Mouse (Mus musculus): Measurements from ENCODE around the gene 1700011M02Rik.
"Not testable (repeated sequence)": the region's sequence is repeated elsewhere in the genome, so short reads cannot be mapped to it uniquely, and the experiment has no call there.

1700011M02Rik gene

DNA sequence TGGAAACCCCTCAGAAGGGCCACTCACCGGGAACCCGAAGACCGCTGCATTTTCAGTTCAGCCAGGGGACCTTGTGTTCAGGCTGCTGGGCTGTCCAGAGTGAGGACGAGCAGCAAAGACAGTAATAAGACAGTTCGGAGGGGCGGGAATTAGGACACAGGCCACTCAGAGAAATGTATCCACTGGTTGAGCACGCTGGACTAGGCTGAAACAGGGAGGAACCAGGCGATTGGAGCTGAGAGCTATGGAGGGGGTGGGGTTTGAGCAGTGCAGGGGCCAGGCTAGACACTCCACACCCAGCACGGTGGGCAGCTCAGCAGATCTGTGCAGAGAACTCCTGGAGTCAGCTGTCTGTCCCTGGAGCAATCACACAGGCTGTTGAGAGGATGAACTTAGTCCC, at the start of gene 1700011M02Rik, which contains the start of gene Dmrtc1a:
TSS of gene 1700011M02Rik (plus strand) at position 319 of the 400 bp plus-strand sequence.
TSS of gene Dmrtc1a (minus strand) at position 101 of the 400 bp plus-strand sequence.
- not testable (repeated sequence) for DNase-seq (ENCODE audit: low spot score)

DNA sequence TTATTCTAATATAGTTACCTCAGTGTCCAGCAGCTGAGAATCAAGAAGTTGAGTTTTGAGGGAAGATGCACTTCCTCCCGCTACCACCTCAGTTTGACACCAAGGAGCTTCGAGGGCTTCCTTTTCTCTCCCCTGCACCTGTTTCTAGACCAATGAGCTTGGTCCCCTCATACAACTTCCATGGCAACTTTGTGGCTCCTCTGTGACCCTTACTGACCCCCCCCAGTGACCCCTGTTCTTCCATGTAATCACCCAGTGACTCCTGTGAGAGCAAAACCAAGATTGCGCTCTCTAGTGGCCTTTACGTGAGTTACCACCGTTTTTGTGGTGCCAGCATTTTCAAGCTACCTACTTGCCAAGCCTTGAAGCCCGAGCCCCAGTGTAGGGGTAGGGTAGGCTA, 40.8 kb upstream of the 1700011M02Rik start, which contains the start of gene 1700031F05Rik:
TSS of gene 1700031F05Rik (minus strand) at position 101 of the 400 bp plus-strand sequence.
- DNase-seq (ENCODE audit: low spot score), result no peak

DNA sequence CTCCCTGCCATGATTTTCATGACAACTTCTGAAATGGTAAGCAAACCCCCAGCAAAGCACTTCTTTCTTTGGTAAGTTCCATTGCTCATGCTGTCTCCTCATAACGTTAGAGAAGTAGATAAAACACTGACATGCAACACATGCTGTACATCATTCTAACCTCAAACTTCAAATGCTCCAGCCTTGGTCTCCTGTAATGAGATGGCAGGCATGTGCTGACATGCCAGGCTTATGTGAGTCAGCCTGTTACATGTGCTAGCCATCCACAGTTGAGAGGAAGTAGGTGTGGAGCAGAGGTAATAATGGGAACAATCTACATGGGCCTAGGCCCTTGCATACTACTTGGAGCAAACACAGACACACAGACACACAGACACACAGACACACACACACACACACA, 6.1 kb downstream of the 1700011M02Rik start:
- not testable (repeated sequence) for DNase-seq (ENCODE audit: low spot score)

DNA sequence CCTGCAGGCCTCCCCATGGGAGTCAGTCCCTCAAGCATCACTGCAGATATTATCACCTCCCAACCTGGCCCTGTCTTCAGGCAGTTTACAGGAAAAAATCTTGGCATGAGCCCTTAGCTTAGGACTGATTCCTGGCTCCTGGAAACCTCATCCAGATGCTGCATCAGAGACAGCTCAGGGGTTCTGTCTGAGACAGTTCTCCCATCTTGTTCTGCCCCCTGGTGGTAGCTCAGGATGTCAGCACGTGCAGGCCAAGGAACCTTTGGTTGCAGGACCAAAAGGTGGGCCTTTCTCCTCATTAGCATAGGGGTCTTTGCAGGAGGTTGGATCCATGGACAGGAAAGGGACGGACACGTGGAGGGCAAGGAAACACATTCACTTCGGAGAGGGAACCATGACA, 18.0 kb downstream of the 1700011M02Rik start:
- DNase-seq (ENCODE audit: low spot score), result peak; percentile 17

DNA sequence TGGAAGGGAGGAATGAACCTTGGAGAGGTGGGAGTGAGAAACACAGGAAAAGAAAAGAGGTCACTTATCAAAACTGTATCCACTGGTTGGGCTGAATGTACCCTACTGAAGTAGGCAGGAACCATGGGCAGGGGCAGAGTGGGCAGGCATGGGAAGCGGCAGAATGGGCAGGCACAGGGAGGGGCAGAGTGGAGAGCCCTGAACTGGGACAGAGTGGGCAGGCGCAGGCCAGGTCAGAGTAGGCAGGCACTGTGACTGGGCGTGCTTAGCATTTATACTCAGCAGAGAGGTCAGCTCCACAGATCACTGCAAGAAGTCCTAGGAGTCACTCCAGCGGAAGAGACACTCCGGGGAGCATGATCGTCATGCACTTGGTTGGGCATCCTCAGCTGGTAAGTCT, 19.4 kb downstream of the 1700011M02Rik start, which contains the start of gene 1700018G05Rik:
TSS of gene 1700018G05Rik (plus strand) at position 301 of the 400 bp plus-strand sequence.
- DNase-seq (ENCODE audit: low spot score), result not testable (repeated sequence)

DNA sequence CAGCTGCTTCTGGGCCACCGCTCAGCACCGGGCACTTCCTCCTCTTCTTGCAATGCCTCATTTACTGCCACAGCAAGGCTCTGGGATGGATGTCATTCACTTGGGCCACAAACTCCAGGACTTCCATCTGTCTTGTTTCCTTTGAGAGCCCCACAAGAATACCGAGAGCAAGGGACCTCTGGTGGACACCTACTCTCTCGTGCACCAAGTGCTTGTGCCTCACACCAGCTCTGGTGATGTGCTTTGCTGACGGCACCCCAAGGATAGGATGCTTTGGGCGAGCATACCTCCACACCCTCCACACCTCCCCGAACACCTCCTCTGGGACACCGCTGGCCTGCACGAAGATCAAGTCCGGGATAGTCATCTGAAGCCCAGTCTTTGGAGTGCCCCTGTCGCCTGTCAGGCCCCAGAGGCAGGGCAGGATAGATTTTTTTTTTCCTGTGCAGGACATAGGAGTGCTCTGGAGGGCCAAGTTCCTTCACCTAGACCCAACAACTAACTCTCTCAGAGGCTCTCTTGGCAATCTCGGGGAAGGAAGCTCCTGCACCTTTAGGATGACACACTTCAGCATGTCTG, 24.4 kb downstream of the 1700011M02Rik start:
- no peak for DNase-seq (ENCODE audit: low spot score)

DNA sequence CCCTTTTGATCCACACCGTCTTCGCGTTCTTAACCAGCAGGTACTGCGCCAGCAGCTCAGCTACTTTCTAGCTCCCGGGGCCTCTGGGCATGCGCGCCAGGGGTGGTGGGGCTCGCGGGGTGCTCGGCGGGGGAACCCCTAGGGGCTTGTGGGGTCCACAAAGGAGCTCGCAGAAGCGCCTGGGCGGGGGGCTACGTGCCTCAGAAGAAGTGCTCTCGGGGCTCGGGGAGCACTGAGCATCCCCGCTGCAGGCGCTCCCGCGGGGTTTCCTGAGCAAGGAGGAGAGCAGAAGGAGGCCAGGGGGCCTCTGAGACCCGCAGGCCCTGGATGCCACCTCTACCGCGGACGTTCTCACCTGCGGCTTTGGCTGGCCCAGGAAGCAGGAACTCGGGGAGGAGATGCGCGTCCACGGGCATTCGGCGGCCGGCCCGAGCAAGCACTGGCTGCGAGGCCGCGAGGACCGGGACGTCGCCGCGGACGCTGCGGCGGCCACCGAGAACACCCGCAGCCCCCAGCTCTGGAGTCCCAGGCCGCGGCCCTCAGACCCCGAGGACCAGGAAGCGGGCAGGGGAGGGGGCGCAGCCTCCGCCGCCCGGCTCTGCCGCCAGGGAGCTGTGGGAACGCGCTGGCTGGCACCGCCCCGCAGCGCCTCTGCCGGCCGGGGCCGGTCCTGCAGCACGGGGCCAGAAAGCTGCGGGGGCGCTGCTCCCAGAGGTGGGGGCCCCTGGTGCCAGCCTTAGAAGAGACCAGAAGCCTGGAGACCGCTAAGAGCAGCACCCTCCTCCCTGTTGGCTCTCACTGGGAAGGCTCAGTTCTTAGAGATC, 25.1 kb downstream of the 1700011M02Rik start:
- peak; percentile 29 for DNase-seq (ENCODE audit: low spot score)

DNA sequence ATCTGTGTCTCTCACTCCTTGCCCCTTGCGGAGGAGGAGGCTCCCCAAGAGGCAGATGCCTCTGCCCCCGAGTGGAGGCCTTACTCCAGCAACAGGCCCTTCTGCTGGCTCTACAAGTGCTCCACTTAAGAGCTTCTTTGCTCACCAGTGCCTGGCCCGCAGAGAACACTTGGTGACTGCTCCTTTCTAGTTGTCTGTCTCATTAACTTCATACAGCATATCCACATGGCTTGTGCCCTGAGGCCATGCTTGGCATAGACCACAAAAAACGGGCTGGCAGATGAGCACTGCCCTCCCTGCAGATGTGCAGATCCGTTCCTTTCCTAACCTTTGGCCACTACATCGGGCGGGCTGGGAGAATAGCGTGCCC, 25.7 kb downstream of the 1700011M02Rik start:
- no peak for DNase-seq (ENCODE audit: low spot score)

DNA sequence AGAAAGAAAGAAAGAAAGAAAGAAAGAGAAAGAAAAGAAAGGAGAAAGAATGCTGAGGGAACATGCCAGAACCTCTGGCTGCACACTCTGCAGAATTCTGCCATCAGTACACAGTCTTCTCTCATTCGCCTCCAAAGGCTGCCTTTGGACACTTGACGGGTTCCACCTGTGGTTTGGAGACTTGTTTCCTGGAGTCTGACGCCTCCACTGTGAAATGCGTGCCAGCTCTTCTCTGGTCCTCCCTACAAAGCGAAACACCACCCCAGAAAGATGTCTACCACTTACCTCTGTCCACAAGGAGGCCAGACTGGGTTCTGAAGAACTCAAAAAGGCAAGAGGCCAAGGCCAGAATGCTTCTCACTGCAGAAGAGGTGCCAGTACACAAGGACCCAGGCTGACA, 28.0 kb downstream of the 1700011M02Rik start:
- peak; percentile 15 for DNase-seq (ENCODE audit: low spot score)

DNA sequence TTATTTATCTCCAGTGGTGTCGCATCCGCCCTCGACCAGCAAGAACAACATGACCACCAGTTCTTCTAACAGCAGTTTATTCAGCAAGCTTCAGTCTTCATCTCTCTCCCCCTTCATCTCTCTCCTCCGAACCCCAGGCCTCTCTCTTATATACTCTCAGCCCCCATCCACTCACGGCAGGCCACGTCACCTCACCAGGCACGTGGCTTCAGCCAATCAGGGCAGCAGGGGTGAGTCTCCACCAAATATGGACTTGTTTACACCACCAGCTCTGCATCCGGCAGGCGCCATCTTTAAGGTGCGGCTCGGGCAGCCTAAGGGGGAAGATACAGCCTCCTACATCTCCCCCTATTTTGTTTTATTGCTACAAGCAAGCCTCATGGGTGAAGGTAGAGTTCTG, 41.4 kb downstream of the 1700011M02Rik start:
- DNase-seq (ENCODE audit: low spot score), result not testable (repeated sequence)

DNA sequence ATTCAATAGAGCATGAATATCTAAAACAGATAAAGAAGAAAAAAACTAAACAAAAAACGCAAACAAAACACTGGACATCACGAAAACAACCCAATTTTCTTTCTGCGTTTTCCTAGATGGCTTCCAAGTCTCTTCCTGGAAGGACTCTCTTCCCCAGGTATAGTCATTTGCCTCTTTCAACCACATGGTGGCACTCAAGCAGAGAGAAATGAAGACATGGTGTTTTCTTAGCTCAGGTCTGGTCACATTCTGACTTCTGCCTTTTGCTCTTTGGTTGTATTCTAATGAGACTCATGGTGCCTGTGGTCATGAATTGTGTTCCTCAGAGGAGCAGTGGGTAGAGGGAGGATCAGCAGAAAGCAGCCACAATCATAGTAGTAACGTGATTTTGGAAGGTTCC, 50.2 kb downstream of the 1700011M02Rik start:
- DNase-seq (ENCODE audit: low spot score), result peak; percentile 6
